Mouse (Mus musculus) heart, embryonic 14.5 days (tissue): ENCODE data around the gene Ccdc138. TPM values are rescaled to one million over a fixed set of nuclear protein-coding genes. Genes with fewer than 3 reads are reported as not detected.

Source experiments
- ATAC-seq: fragments of 200-750 bp; cut with Nextera tagmentation; 2 replicates; pipeline ENCODE4 v1.8.0; 2017; ENCODE audit warnings: low read depth, moderate TSS enrichment; ENCODE audit not compliant: insufficient number of reproducible peaks, insufficient read depth, low FRiP score
- H3K27ac ChIP-seq, 2 experiments: fragments of 200-500 bp in 1 of 2; fragments of 300-500 bp in 1 of 2; sonication (generic) in 1 of 2; replicated peaks in 1 of 2; 2 replicates each; pipeline ENCODE4 v1.5.1; 2012 to 2014; ENCODE audit warnings: low read depth in 2 of 2, low read length in 2 of 2, control low read depth in 1 of 2, mild to moderate bottlenecking in 1 of 2, mixed read lengths in 1 of 2; ENCODE audit not compliant: control insufficient read depth in 1 of 2, insufficient read depth in 1 of 2
- H3K27me3 ChIP-seq: fragments of 300-500 bp; sonication (generic); 2 replicates; pipeline ENCODE4 v1.6.1; 2014; ENCODE audit warnings: mild to moderate bottlenecking, low read length, control low read depth; ENCODE audit not compliant: control insufficient read depth, insufficient read depth
- H3K36me3 ChIP-seq: fragments of 300-500 bp; sonication (generic); 2 replicates; pipeline ENCODE4 v1.6.1; 2014; ENCODE audit warnings: mild to moderate bottlenecking, control low read depth, low read length, mixed read lengths; ENCODE audit not compliant: control insufficient read depth, insufficient read depth
- H3K4me1 ChIP-seq, 2 experiments: fragments of 200-500 bp in 1 of 2; fragments of 300-500 bp in 1 of 2; sonication (generic) in 1 of 2; 2 replicates each; pipeline ENCODE4 v1.6.1; 2012 to 2014; ENCODE audit warnings: low read length in 2 of 2, control low read depth in 1 of 2, mixed read lengths in 1 of 2; ENCODE audit not compliant: control insufficient read depth in 2 of 2, insufficient read depth in 2 of 2
- H3K4me2 ChIP-seq: fragments of 300-500 bp; sonication (generic); 2 replicates; pipeline ENCODE4 v1.6.1; 2014; ENCODE audit warnings: mild to moderate bottlenecking, low read length
- H3K4me3 ChIP-seq, 2 experiments: fragments of 200-500 bp in 1 of 2; fragments of 300-500 bp in 1 of 2; sonication (generic) in 1 of 2; 2 replicates each; pipeline ENCODE4 v1.5.1; 2012 to 2014; ENCODE audit warnings: low read length in 2 of 2, mild to moderate bottlenecking in 2 of 2, control low read depth in 1 of 2, low read depth in 1 of 2, moderate library complexity in 1 of 2; ENCODE audit not compliant: control insufficient read depth in 1 of 2, insufficient read depth in 1 of 2
- H3K9ac ChIP-seq: fragments of 300-500 bp; sonication (generic); 2 replicates; pipeline ENCODE4 v1.6.1; 2014; ENCODE audit warnings: mild to moderate bottlenecking, low read length
- H3K9me3 ChIP-seq: fragments of 300-500 bp; sonication (generic); 2 replicates; pipeline ENCODE4 v1.6.1; 2016; ENCODE audit warnings: low read length, control low read depth; ENCODE audit not compliant: control insufficient read depth
- WGBS: fragments of 180-500 bp; shearing (Covaris S2); extraction: QIAGEN DNeasy Blood & Tissue Kit; methylation state at CpG from one replicate; pipeline ENCODE4 v1.1.7; 2014; 5-methylcytosine and 5-hydroxymethylcytosine counted together
- polyA plus RNA-seq: library from polyadenylated mRNA; unstranded; fragments of >200 nt; fragmentation: Nextera tagmentation; extraction: Ambion mirVana; gene quantifications from 2 replicates; pipeline ENCODE4 v1.2.1, GENCODE M21; 2014

Ccdc138 gene
- polyA plus RNA-seq, 1 experiment from 2014 or later: 6.7 TPM

GRCm38 (mm10) chr10:58585427-58586223, 87.9 kb downstream of the Ccdc138 start:
- WGBS: 56% methylated on average over 5 of the region's 5 CpGs
- no peaks in the 10 kb centered on the region for H3K27me3 ChIP-seq
- no peak overlapping the region for H3K27ac ChIP-seq
- no peaks in the 10 kb centered on the region for H3K4me1 ChIP-seq
- no peak overlapping the region for H3K9ac ChIP-seq
- H3K4me2 ChIP-seq: no peak overlapping the region
- H3K4me3 ChIP-seq: no peak overlapping the region
- no peaks in the 10 kb centered on the region for H3K9me3 ChIP-seq
- H3K36me3 ChIP-seq: no peaks in the 10 kb centered on the region
- no peak for ATAC-seq

DNA sequence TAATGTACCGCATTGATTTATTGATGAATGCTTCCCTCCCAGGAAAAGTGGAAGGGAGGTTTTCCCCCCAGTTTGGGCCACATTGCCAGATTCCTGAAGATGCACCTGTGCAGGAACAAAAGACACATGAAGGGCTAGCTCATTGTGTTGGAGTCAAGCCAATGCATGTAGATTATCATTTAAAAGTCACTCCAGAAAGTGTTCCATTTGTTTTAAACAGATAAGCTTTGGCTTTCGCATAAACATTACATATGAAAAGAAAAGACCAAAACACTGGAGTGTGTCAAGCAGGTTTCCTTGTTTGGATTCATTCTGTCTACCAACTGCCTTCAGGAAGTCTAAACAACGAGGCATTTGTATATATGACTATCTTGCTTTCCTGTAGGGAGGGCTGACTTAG, 96.7 kb downstream of the Ccdc138 start:
- Histone ChIP-seq H3K9me3 (peaks cover 6% of the 10 kb centered on the region), H3K4me3 (no peak overlapping the region), H3K9ac (no peak overlapping the region), H3K4me2 (no peak overlapping the region), H3K27ac (no peak overlapping the region), H3K27me3 (no peaks in the 10 kb centered on the region), H3K4me1 (peaks cover 13% of the 10 kb centered on the region in 2 experiments), H3K36me3 (no peaks in the 10 kb centered on the region)
- no peak for ATAC-seq
- 67% methylated on average over 3 of the region's 3 CpGs for WGBS

- Histone ChIP-seq H3K9me3 (peaks cover 6% of the 10 kb centered on the region), H3K4me1 (peaks cover 13% of the 10 kb centered on the region in 2 experiments), H3K4me2 (no peak overlapping the region), H3K4me3 (no peak overlapping the region), H3K36me3 (no peaks in the 10 kb centered on the region), H3K9ac (no peak overlapping the region), H3K27me3 (no peaks in the 10 kb centered on the region), H3K27ac (no peak overlapping the region)
- no peak for ATAC-seq
- 85% methylated on average over 3 of the region's 3 CpGs for WGBS
These were observed 97.4 kb downstream of the Ccdc138 start for GRCm38 (mm10) chr10:58595197-58595596.

DNA sequence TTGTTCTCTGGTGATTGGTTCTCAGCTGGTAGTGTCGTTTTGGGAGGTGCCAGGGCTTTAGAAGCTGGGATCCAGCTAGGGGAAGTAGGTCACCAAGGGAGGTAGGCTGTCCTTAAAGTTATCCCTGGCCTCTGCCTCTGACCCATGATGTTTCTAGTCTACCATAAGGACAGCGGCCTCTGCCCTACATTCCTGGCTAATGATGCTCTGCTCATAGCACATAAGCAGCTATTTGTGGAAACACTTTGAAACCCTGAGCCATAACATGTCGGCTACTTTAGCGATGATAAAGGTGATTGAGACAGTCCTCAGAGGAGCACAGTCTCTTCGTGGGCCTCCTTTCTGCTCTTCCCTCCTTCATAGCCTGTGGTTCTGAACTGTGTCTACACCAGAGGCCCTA, 98.1 kb downstream of the Ccdc138 start:
- no peak overlapping the region for H3K27ac ChIP-seq
- H3K4me3 ChIP-seq: no peak overlapping the region
- H3K4me2 ChIP-seq: no peak overlapping the region
- ATAC-seq: peak; percentile 50; the same call in 1 of the 2 replicates
- H3K9ac ChIP-seq: no peak overlapping the region
- no peaks in the 10 kb centered on the region for H3K36me3 ChIP-seq
- 12% methylated on average over 5 of the region's 5 CpGs for WGBS
- no peaks in the 10 kb centered on the region for H3K27me3 ChIP-seq
- peaks cover 6% of the 10 kb centered on the region for H3K9me3 ChIP-seq
- peaks cover 13% of the 10 kb centered on the region in 2 experiments for H3K4me1 ChIP-seq

DNA sequence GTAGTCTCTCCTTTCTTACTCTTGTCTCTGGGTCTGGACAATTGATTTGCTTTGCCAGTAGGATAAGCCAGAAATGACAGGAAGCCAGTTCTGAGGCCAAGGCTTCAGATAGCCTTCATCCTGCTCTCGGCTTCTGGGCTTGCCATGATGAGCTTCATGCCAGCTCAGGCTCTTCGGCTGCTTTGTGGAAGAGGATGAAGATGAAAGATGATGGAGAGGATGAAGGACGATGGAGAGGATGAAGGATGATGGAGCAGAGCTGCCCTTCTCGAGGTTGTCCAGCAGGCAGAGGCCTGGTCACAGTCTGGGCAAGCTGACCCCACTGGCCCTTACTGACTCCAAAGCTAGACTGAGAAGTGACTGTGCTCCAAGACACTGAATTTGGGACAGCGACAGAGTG, 102.4 kb downstream of the Ccdc138 start:
- no peak for ATAC-seq
- Histone ChIP-seq H3K4me1 (peaks cover 16 to 19% of the 10 kb centered on the region in 2 experiments), H3K36me3 (no peaks in the 10 kb centered on the region), H3K27me3 (no peaks in the 10 kb centered on the region), H3K4me3 (no peak overlapping the region), H3K4me2 (no peak overlapping the region), H3K9me3 (0 out of 2 replicates have a peak, but pooled peaks cover 3% of the 10 kb centered on the region), H3K27ac (no peak overlapping the region), H3K9ac (no peak overlapping the region)
- WGBS: 72% methylated on average over 5 of the region's 5 CpGs

GRCm38 (mm10) chr10:58600983-58601382, 103.2 kb downstream of the Ccdc138 start:
- 48% methylated on average over 5 of the region's 5 CpGs for WGBS
- H3K9me3 ChIP-seq: 0 out of 2 replicates have a peak, but pooled peaks cover 3% of the 10 kb centered on the region
- no peak overlapping the region for H3K9ac ChIP-seq
- H3K4me1 ChIP-seq: peaks cover 12 to 13% of the 10 kb centered on the region in 2 experiments
- no peak overlapping the region for H3K4me2 ChIP-seq
- H3K27me3 ChIP-seq: no peaks in the 10 kb centered on the region
- H3K27ac ChIP-seq: no peak overlapping the region
- ATAC-seq: no peak
- no peak overlapping the region for H3K4me3 ChIP-seq
- no peaks in the 10 kb centered on the region for H3K36me3 ChIP-seq

DNA sequence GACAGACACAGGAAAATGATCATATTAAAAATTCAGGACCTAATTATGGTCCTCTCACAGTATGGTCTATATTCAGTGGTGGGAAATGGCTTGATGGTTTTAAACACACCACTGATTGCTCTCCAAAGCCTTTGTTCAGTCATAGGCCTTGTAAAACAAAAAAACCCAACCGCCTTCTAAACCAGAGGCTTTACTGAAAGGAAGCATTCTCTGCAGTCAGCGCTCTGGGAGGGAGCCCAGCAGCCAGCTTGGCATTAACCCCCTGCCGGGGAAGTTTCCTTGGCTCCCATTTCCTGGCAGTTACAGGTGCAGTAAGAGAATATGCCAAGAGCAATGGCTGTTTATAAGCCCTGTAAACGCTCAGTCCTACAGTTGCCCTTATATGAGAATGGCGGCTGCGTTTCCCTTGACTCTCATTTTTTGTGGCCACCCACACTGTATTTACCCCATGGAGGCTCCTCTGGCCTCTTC, 103.7 kb downstream of the Ccdc138 start:
- no peak overlapping the region for H3K9ac ChIP-seq
- 0 out of 2 replicates have a peak, but pooled peaks cover 3% of the 10 kb centered on the region for H3K9me3 ChIP-seq
- H3K27ac ChIP-seq: no peak overlapping the region
- H3K4me1 ChIP-seq: peaks cover 8 to 9% of the 10 kb centered on the region in 2 experiments
- ATAC-seq: no peak
- H3K27me3 ChIP-seq: no peaks in the 10 kb centered on the region
- no peak overlapping the region for H3K4me2 ChIP-seq
- no peaks in the 10 kb centered on the region for H3K36me3 ChIP-seq
- H3K4me3 ChIP-seq: no peak overlapping the region
- WGBS: 56% methylated on average over 6 of the region's 6 CpGs
